Mouse (Mus musculus) kidney, embryonic 16.5 days (tissue): Measurements from ENCODE around the gene Gm9046. TPM values are rescaled to one million over a fixed set of nuclear protein-coding genes. Genes with fewer than 3 reads are reported as not detected.

Experiments used
- ATAC-seq: fragments of 200-750 bp; cut with Nextera tagmentation; 2 replicates; pipeline ENCODE4 v1.8.0; 2017; ENCODE audit warnings: moderate TSS enrichment; ENCODE audit not compliant: low FRiP score, low TSS enrichment
- H3K27ac ChIP-seq: fragments of 300-500 bp; sonication (generic); 2 replicates; pipeline ENCODE4 v1.5.1; 2014; ENCODE audit warnings: low read length
- H3K27me3 ChIP-seq: fragments of 300-500 bp; sonication (generic); 2 replicates; pipeline ENCODE4 v1.6.1; 2014; ENCODE audit warnings: low read length, control low read depth, mixed read lengths; ENCODE audit not compliant: insufficient read depth
- H3K36me3 ChIP-seq: fragments of 300-500 bp; sonication (generic); 2 replicates; pipeline ENCODE4 v1.6.1; 2014; ENCODE audit warnings: low read length, control low read depth, mixed read lengths; ENCODE audit not compliant: insufficient read depth
- H3K4me1 ChIP-seq: fragments of 300-500 bp; sonication (generic); 2 replicates; pipeline ENCODE4 v1.6.1; 2014; ENCODE audit warnings: low read length, control low read depth, mixed read lengths; ENCODE audit not compliant: insufficient read depth
- H3K4me2 ChIP-seq: fragments of 300-500 bp; sonication (generic); replicated peaks from 2 replicates; pipeline ENCODE4 v1.6.1; 2014; ENCODE audit warnings: low read depth, low read length
- H3K4me3 ChIP-seq: fragments of 300-500 bp; sonication (generic); 2 replicates; pipeline ENCODE4 v1.5.1; 2014; ENCODE audit warnings: mild to moderate bottlenecking, low read length
- H3K9ac ChIP-seq: fragments of 300-500 bp; sonication (generic); replicated peaks from 2 replicates; pipeline ENCODE4 v1.6.1; 2014; ENCODE audit warnings: low read length
- H3K9me3 ChIP-seq: fragments of 300-500 bp; sonication (generic); 2 replicates; pipeline ENCODE4 v1.6.1; 2016; ENCODE audit warnings: low read length, control low read depth
- WGBS: fragments of 180-500 bp; shearing (Covaris S2); extraction: QIAGEN DNeasy Blood & Tissue Kit; methylation state at CpG from one replicate; pipeline ENCODE4 v1.1.7; 2014; 5-methylcytosine and 5-hydroxymethylcytosine counted together
- polyA plus RNA-seq: library from polyadenylated mRNA; unstranded; fragments of >200 nt; fragmentation: Nextera tagmentation; extraction: Ambion mirVana; gene quantifications from 2 replicates; pipeline ENCODE4 v1.2.1, GENCODE M21; 2015

Gm9046 gene
- polyA plus RNA-seq, 1 experiment from 2014 or later: not detected

GRCm38 (mm10) chr10:118294938-118295337, 48.1 kb downstream of the Gm9046 start, which contains the start of gene Iltifb:
TSS of gene Iltifb (minus strand) at chr10:118295038.
- no peak for ATAC-seq
- H3K36me3 ChIP-seq: no peaks in the 10 kb centered on the region
- H3K9ac ChIP-seq: no peak within 1 kb of the TSS
- H3K4me3 ChIP-seq: no peak within 1 kb of the TSS
- H3K4me1 ChIP-seq: no peaks in the 10 kb centered on the region
- no peak within 1 kb of the TSS for H3K27ac ChIP-seq
- 90% methylated on average over 6 of the region's 6 CpGs for WGBS
- no peaks in the 10 kb centered on the region for H3K9me3 ChIP-seq
- no peak within 1 kb of the TSS for H3K4me2 ChIP-seq
- H3K27me3 ChIP-seq: no peaks in the 10 kb centered on the region

Other genes starting within 250 kb of the Gm9046 start
- gene Mdm1, start 201.4 kb downstream of the Gm9046 start, polyA plus RNA-seq: 26.7 and 27.1 TPM in 2 replicates
- not detected in 2 replicates for gene Il22, start 138.3 kb downstream of the Gm9046 start, polyA plus RNA-seq
- gene Gm32717, start 102.5 kb downstream of the Gm9046 start, polyA plus RNA-seq: 0.08 TPM in 1 of 2 replicates, not detected in the other
- gene Gm32802, start 84.6 kb downstream of the Gm9046 start, polyA plus RNA-seq: 0.08 TPM in 1 of 2 replicates, not detected in the other
- not detected in 2 replicates for gene Iltifb, start 48.2 kb downstream of the Gm9046 start, polyA plus RNA-seq
- 0.14 TPM in 1 of 2 replicates, not detected in the other for gene Gm9040, start 16.3 kb downstream of the Gm9046 start, polyA plus RNA-seq
- gene Gm9044, start 10.8 kb downstream of the Gm9046 start, polyA plus RNA-seq: 0.14 TPM in 1 of 2 replicates, not detected in the other
- not detected in 2 replicates for gene Gm9045, start 5.4 kb downstream of the Gm9046 start, polyA plus RNA-seq
- not detected in 2 replicates for gene Gm9048, start 5.4 kb upstream of the Gm9046 start, polyA plus RNA-seq
- not detected in 2 replicates for gene Gm9049, start 10.8 kb upstream of the Gm9046 start, polyA plus RNA-seq
- not detected in 2 replicates for gene Ifng, start 97.8 kb upstream of the Gm9046 start, polyA plus RNA-seq